Mouse (Mus musculus) forebrain, embryonic 14.5 days (tissue): Measurements from ENCODE around the gene Gm17728. TPM values are rescaled to one million over a fixed set of nuclear protein-coding genes. Genes with fewer than 3 reads are reported as not detected.

Experiments
- ATAC-seq: fragments of 200-750 bp; cut with Nextera tagmentation; 2 replicates; pipeline ENCODE4 v1.8.0; 2017; ENCODE audit warnings: mild to moderate bottlenecking, moderate library complexity
- DNase-seq: peaks from one replicate; pipeline ENCODE4 v3.0.0-alpha.2; 2015; ENCODE audit warnings: low spot score
- H3K27ac ChIP-seq: fragments of 300-500 bp; sonication (generic); 2 replicates; pipeline ENCODE4 v1.5.1; 2014; ENCODE audit warnings: low read depth, mild to moderate bottlenecking, control low read depth, low read length, moderate library complexity
- H3K27me3 ChIP-seq: fragments of 300-500 bp; sonication (generic); replicated peaks from 2 replicates; pipeline ENCODE4 v1.6.1; 2014; ENCODE audit warnings: low read length, control low read depth, mixed read lengths; ENCODE audit not compliant: control insufficient read depth, insufficient read depth
- H3K36me3 ChIP-seq: fragments of 300-500 bp; sonication (generic); 2 replicates; pipeline ENCODE4 v1.6.1; 2014; ENCODE audit warnings: low read length, control low read depth; ENCODE audit not compliant: control insufficient read depth, insufficient read depth
- H3K4me1 ChIP-seq: fragments of 300-500 bp; sonication (generic); 2 replicates; pipeline ENCODE4 v1.6.1; 2014; ENCODE audit warnings: antibody characterized with exemption, low read length, control low read depth; ENCODE audit not compliant: control insufficient read depth, insufficient read depth
- H3K4me2 ChIP-seq: fragments of 300-500 bp; sonication (generic); 2 replicates; pipeline ENCODE4 v1.6.1; 2014; ENCODE audit warnings: mild to moderate bottlenecking, control low read depth, low read length
- H3K4me3 ChIP-seq: fragments of 300-500 bp; sonication (generic); 2 replicates; pipeline ENCODE4 v1.5.1; 2014; ENCODE audit warnings: low read depth, low read length, control low read depth
- H3K9ac ChIP-seq: fragments of 300-500 bp; sonication (generic); 2 replicates; pipeline ENCODE4 v1.6.1; 2014; ENCODE audit warnings: mild to moderate bottlenecking, low read length, control low read depth, moderate library complexity
- H3K9me3 ChIP-seq: fragments of 300-500 bp; sonication (generic); replicated peaks from 2 replicates; pipeline ENCODE4 v1.6.1; 2016; ENCODE audit warnings: low read length, control low read depth, mixed read lengths; ENCODE audit not compliant: control insufficient read depth
- WGBS: fragments of 180-500 bp; shearing (Covaris S2); extraction: QIAGEN DNeasy Blood & Tissue Kit; methylation state at CpG from one replicate; pipeline ENCODE4 v1.1.7; 2014; 5-methylcytosine and 5-hydroxymethylcytosine counted together
- polyA plus RNA-seq: library from polyadenylated mRNA; unstranded; fragments of >200 nt; fragmentation: Nextera tagmentation; extraction: Ambion mirVana; gene quantifications from 2 replicates; pipeline ENCODE4 v1.2.1, GENCODE M21; 2014

Gm17728 gene
- polyA plus RNA-seq, 1 experiment from 2014 or later: not detected

DNA sequence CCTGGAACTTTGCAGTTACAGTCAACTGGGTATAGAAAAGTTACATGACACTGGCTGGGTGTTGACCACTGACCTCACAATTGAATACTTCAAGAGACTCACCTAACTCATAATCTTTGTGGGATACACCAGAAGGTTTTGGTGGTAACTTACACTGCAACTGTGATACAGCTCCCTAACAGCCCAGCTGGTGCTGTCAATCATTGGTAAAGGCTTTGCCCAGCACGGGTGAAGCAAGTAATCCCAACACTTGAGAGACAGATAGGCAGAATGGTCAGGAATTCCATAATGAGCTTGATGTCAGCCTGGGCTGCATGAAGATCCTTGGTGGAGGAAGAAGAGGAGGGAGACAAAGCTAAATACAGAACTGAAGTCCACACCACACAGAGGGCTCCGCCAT, 39.0 kb downstream of the Gm17728 start:
- Histone ChIP-seq H3K27ac (no peak overlapping the region), H3K9me3 (no peaks in the 10 kb centered on the region), H3K4me3 (no peak overlapping the region), H3K27me3 (no peaks in the 10 kb centered on the region), H3K36me3 (no peaks in the 10 kb centered on the region), H3K4me2 (no peak overlapping the region), H3K4me1 (no peaks in the 10 kb centered on the region), H3K9ac (no peak overlapping the region)
- WGBS: 62% methylated on average over 2 of the region's 2 CpGs
- ATAC-seq: no peak
- no peak for DNase-seq

Other genes with a start within 250 kb of the Gm17728 start
- gene Pabpc6, start 247.7 kb downstream of the Gm17728 start, polyA plus RNA-seq: not detected in 2 replicates